In the genomic region with DNA sequence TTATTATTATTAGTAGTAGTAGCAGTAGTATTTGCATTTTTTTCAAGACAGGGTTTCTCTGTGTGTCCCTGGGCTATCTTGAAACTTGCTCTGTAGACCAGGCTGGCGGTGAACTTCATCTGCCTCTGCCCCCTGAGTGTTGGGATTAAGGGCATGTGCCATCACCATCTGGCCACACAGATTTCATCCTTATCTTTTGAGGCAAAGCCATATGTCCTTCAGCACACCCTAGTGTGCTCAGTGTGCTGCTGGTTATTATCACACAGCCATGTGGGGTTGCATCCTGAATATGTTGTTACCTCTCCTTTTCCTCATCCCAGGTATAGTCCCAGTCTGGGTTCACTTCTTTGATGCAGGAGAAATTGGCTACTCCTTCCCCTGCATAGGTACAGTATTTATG, we compare ENCODE assay signal across 25 mouse cellular contexts. TPM values are rescaled to one million over a fixed set of nuclear protein-coding genes. Genes with fewer than 3 reads are reported as not detected.
DNase-seq lines count a peak whose midpoint lies in the region; ATAC-seq and TF ChIP-seq lines count a peak whose summit lies in the region.
"Had no signal": no experiment of that assay in that cellular context is flagged by ENCODE, and none has a peak within 500 bp of the region (broad histone marks: within the 10 kb centered on the region; RNA-seq: fewer than 3 reads in every experiment).

No protein-coding gene starts in this region.

- H3K27ac ChIP-seq in cerebellum, adult 2 months (ENCODE audit: insufficient read depth, low read length), result no peak overlapping the region
- no peak overlapping the region for H3K27ac ChIP-seq in neural tube, embryonic 15.5 days (replicated peaks)
- no peak overlapping the region for H3K27ac ChIP-seq in hindbrain, embryonic 16.5 days (ENCODE audit: low read depth, low read length)
- no peak overlapping the region for H3K27ac ChIP-seq in liver, postnatal 0 days (ENCODE audit: low read depth)
- H3K27ac ChIP-seq: embryonic facial prominence, embryonic 12.5 days; forebrain, embryonic 12.5 days; heart, adult 2 months; hindbrain, embryonic 10.5 days; hindbrain, embryonic 14.5 days had no signal

- H3K4me1 ChIP-seq in cerebellum, adult 2 months (ENCODE audit: control insufficient read depth, insufficient read depth, low read length), result peaks cover 13% of the 10 kb centered on the region; the same call in 1 of the 2 replicates
- peaks cover 9% of the 10 kb centered on the region for H3K4me1 ChIP-seq in neural tube, embryonic 15.5 days
- H3K4me1 ChIP-seq in hindbrain, embryonic 16.5 days (ENCODE audit: control insufficient read depth, insufficient read depth, low read depth, low read length), result peaks cover 4% of the 10 kb centered on the region; the same call in 1 of the 2 replicates
- no peaks in the 10 kb centered on the region for H3K4me1 ChIP-seq in liver, postnatal 0 days (ENCODE audit: insufficient read depth)
- H3K4me1 ChIP-seq: embryonic facial prominence, embryonic 12.5 days had no signal

- no peak for TF ChIP-seq CTCF in cerebellum, adult 2 months (IDR thresholded peaks at IDR 0.05; ENCODE audit: borderline replicate concordance, insufficient read depth, low read depth, low read length)
- no peak for TF ChIP-seq CTCF in liver, postnatal 0 days (IDR thresholded peaks at IDR 0.05; ENCODE audit: low read depth)

- no peaks in the 10 kb centered on the region for H3K27me3 ChIP-seq in cerebellum, adult 2 months (ENCODE audit: control insufficient read depth, insufficient read depth, low read length)
- H3K27me3 ChIP-seq in neural tube, embryonic 15.5 days (replicated peaks), result peaks cover 49% of the 10 kb centered on the region
- peaks cover 12% of the 10 kb centered on the region for H3K27me3 ChIP-seq in hindbrain, embryonic 16.5 days (replicated peaks; ENCODE audit: control insufficient read depth, insufficient read depth, low read length)
- H3K27me3 ChIP-seq in liver, postnatal 0 days (ENCODE audit: insufficient read depth, low read length), result peaks cover 28% of the 10 kb centered on the region

- TF ChIP-seq EP300 in liver, postnatal 0 days (IDR thresholded peaks at IDR 0.05; ENCODE audit: low read depth), result no peak

- no peak overlapping the region for H3K4me2 ChIP-seq in neural tube, embryonic 15.5 days
- H3K4me2 ChIP-seq in hindbrain, embryonic 16.5 days (ENCODE audit: low read length), result no peak overlapping the region
- no peak overlapping the region for H3K4me2 ChIP-seq in liver, postnatal 0 days (ENCODE audit: low read depth, low read length)
- H3K4me2 ChIP-seq: embryonic facial prominence, embryonic 12.5 days; forebrain, embryonic 12.5 days; heart, embryonic 11.5 days; hindbrain, embryonic 14.5 days had no signal

- no peak for TF ChIP-seq POLR2A in cerebellum, adult 2 months (IDR thresholded peaks at IDR 0.05; ENCODE audit: borderline replicate concordance, insufficient read depth, low read length)

- 20% methylated on average over 1 of the region's 1 CpGs for WGBS in cerebellum, adult 2 months
- 77% methylated on average over 1 of the region's 1 CpGs for WGBS in neural tube, embryonic 15.5 days
- 67% methylated on average over 1 of the region's 1 CpGs for whole genome bisulfite sequencing in hindbrain, embryonic 16.5 days
- WGBS in liver, postnatal 0 days (ENCODE audit: insufficient replicate concordance), result 67% methylated on average over 1 of the region's 1 CpGs

- H3K9ac ChIP-seq in neural tube, embryonic 15.5 days (replicated peaks), result no peak overlapping the region
- H3K9ac ChIP-seq in hindbrain, embryonic 16.5 days (ENCODE audit: low read depth, low read length), result no peak overlapping the region
- no peak overlapping the region for H3K9ac ChIP-seq in liver, postnatal 0 days (replicated peaks)
- H3K9ac ChIP-seq: embryonic facial prominence, embryonic 12.5 days; forebrain, embryonic 12.5 days; hindbrain, embryonic 14.5 days had no signal

- 0 out of 2 replicates have a peak, but pooled peaks have one; percentile 17 for ATAC-seq in megakaryocyte progenitor cell, adult 5-6 weeks (replicated peaks; ENCODE audit: poor library complexity)
- no peak for ATAC-seq in neural tube, embryonic 15.5 days (ENCODE audit: low FRiP score)
- ATAC-seq in hindbrain, embryonic 16.5 days, result no peak
- ATAC-seq in liver, postnatal 0 days, result no peak
- ATAC-seq: CD4-positive, CD25-positive, alpha-beta regulatory T cell, adult 4 months; forebrain, embryonic 16.5 days; intestine, postnatal 0 days had no signal

- no peak overlapping the region for H3K4me3 ChIP-seq in cerebellum, adult 2 months (replicated peaks; ENCODE audit: insufficient read depth, low read depth, low read length)
- H3K4me3 ChIP-seq in neural tube, embryonic 15.5 days (replicated peaks), result no peak overlapping the region
- no peak overlapping the region for H3K4me3 ChIP-seq in hindbrain, embryonic 16.5 days (ENCODE audit: low read length)
- no peak overlapping the region for H3K4me3 ChIP-seq in liver, postnatal 0 days (ENCODE audit: low read depth, low read length)
- H3K4me3 ChIP-seq: embryonic facial prominence, embryonic 12.5 days; forebrain, embryonic 12.5 days; heart, adult 2 months; hindbrain, embryonic 10.5 days had no signal

- no peaks in the 10 kb centered on the region for H3K36me3 ChIP-seq in neural tube, embryonic 15.5 days
- H3K36me3 ChIP-seq in hindbrain, embryonic 16.5 days (ENCODE audit: control insufficient read depth, insufficient read depth, low read length), result no peaks in the 10 kb centered on the region
- H3K36me3 ChIP-seq in liver, postnatal 0 days (replicated peaks; ENCODE audit: insufficient read depth, low read length), result no peaks in the 10 kb centered on the region
- H3K36me3 ChIP-seq: embryonic facial prominence, embryonic 12.5 days; forebrain, embryonic 12.5 days; G1E; hindbrain, embryonic 10.5 days had no signal

- peak; percentile 35 for DNase-seq in cerebellum, adult 11 months
- no peak for DNase-seq in cerebellum, postnatal 4 days (ENCODE audit: low spot score in 2 of 2)
- DNase-seq in cerebellum, adult 2 months, result peak; percentile 31 to 64
- peak; percentile 53 to 74 for DNase-seq in cerebellum, postnatal 10 days
- DNase-seq in liver, postnatal 0 days, result no peak
- DNase-seq: adrenal gland, adult 8-10 months; adrenal gland, postnatal 36 days; B cell, adult 2 months; gastrocnemius, postnatal 14 days; heart, adult 2 months had no signal

- H3K9me3 ChIP-seq in neural tube, embryonic 15.5 days (replicated peaks), result no peaks in the 10 kb centered on the region
- no peaks in the 10 kb centered on the region for H3K9me3 ChIP-seq in hindbrain, embryonic 16.5 days (ENCODE audit: control insufficient read depth, low read length)
- no peaks in the 10 kb centered on the region for H3K9me3 ChIP-seq in liver, postnatal 0 days (ENCODE audit: low read length)
- H3K9me3 ChIP-seq: embryonic facial prominence, embryonic 12.5 days; forebrain, embryonic 12.5 days; G1E; hindbrain, embryonic 10.5 days had no signal

RNA-seq across cellular contexts. Expression of gene Six2, which starts 28.1 kb away (rescaled TPM):
- polyA plus RNA-seq in cerebellum, adult 2 months (2012; rRNA removed), result 0.06 and 0.07 TPM in 2 replicates
- not detected in 2 replicates for total RNA-seq in megakaryocyte progenitor cell, adult 5-6 weeks (2015)
- total RNA-seq in megakaryocyte progenitor cell, adult 5-6 weeks (2017), result not detected in 2 replicates
- 1.3 TPM in 1 of 2 replicates, not detected in the other for polyA plus RNA-seq in neural tube, embryonic 15.5 days (2015; fragmentation: Nextera tagmentation; extraction: Ambion mirVana)
- polyA plus RNA-seq in hindbrain, embryonic 16.5 days (2015; fragmentation: Nextera tagmentation; extraction: Ambion mirVana), result 0.36 and 0.51 TPM in 2 replicates
- not detected in 2 replicates for polyA plus RNA-seq in liver, postnatal 0 days (2015; fragmentation: Nextera tagmentation; extraction: Ambion mirVana)
- total RNA-seq: adrenal gland, postnatal 36 days; G1E had no signal
- polyA plus RNA-seq: CD4-positive, CD25-positive, alpha-beta regulatory T cell, adult 4 months; G1E; gonadal fat pad, adult 2 months had no signal

RNA-seq across cellular contexts. Expression of gene Six3, which starts 46.6 kb away (rescaled TPM):
- 1.3 and 1.8 TPM in 2 replicates for polyA plus RNA-seq in cerebellum, adult 2 months (2012; rRNA removed)
- not detected in 2 replicates for total RNA-seq in megakaryocyte progenitor cell, adult 5-6 weeks (2015)
- total RNA-seq in megakaryocyte progenitor cell, adult 5-6 weeks (2017), result not detected in 2 replicates
- not detected in 2 replicates for polyA plus RNA-seq in neural tube, embryonic 15.5 days (2015; fragmentation: Nextera tagmentation; extraction: Ambion mirVana)
- 0.06 and 2.1 TPM in 2 replicates for polyA plus RNA-seq in hindbrain, embryonic 16.5 days (2015; fragmentation: Nextera tagmentation; extraction: Ambion mirVana)
- polyA plus RNA-seq in liver, postnatal 0 days (2015; fragmentation: Nextera tagmentation; extraction: Ambion mirVana), result not detected in 2 replicates
- total RNA-seq: adrenal gland, adult 8-10 months; adrenal gland, postnatal 36 days; gastrocnemius, postnatal 14 days; heart, adult 2 months; heart, postnatal 25 days had no signal
- polyA plus RNA-seq: G1E; gonadal fat pad, adult 2 months; heart, embryonic 11.5 days; heart, embryonic 16.5 days; hindbrain, embryonic 14.5 days; intestine, postnatal 0 days had no signal

Comparison
In these comparisons a context has a peak if more than half of its experiments do, and no peak if none do; other contexts are left out.
1. DNase-seq: peak in cerebellum, adult 11 months (single experiment), cerebellum, adult 2 months (2 of 2) and cerebellum, postnatal 10 days (2 of 2); none in cerebellum, postnatal 4 days (0 of 2) and liver, postnatal 0 days (single experiment).